Mouse (Mus musculus) adrenal gland, postnatal 10 days (tissue): ENCODE data around the gene G3bp2. TPM values are rescaled to one million over a fixed set of nuclear protein-coding genes. Genes with fewer than 3 reads are reported as not detected.

Experiments used
- DNase-seq: peaks from one replicate; pipeline ENCODE4 v3.0.0; 2021; ENCODE audit warnings: mixed read lengths
- total RNA-seq, 2 experiments: library from RNA; stranded (reverse); gene quantifications; 2 replicates each; pipeline ENCODE4 v1.2.3; 2021

G3bp2 gene
- total RNA-seq, 2 experiments from 2014 or later, result 92.8 to 96.6 TPM

DNA sequence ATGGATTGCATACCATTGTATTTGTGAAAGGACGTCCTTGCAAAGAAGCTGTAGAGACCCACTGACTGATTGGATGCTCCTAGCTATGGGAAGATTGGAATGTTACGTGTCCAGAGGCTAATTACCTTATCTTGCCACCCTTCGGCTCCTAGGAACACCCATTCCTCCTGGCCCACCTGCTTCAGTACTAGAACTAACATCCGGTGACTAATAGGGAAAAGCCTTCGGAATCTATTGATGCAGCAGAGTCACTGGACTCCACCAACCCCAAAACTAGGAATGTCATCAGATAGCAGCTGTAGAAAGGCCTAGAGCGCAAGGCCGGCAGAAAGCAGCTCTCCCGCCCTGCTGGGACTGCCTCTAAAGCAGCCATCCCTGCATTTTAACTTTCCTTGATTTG lies 18.1 kb upstream of the G3bp2 start:
- no peak for DNase-seq

DNA sequence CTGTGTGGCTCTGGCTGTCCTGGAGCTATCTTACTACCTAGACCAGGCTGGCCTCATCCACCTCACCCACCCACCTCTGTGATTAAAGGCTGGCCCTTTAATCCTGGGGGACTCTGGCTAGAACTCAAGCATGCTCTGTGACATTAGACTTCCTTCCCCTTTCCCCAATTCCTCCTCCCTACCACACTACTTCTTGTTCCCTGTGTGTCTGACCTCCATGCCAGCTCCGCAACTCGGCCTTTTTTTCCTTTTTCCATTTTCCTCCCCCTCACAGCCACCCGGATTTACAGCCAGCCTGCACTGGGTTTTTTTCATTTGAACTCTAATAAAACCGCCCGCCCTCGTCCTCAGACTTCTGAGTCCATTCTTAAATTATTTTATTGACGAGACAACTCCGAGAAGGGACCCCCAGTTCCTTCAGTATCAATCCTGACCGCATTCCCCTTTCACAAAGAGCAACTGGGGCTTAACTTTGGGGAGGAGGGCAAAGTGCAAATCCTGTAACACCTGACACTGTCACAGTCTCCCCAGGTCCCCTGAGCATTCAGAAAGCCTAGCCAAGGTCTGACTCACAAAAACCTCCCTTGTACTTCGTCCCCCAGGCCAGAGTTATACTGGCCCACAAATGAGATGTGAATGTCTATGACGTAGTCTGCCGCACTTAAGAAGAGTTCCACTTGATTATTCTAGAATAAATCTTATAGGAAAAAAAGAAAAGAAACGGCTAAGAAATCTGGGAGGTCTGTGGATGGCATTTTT lies 15.0 kb upstream of the G3bp2 start:
- no peak for DNase-seq

DNA sequence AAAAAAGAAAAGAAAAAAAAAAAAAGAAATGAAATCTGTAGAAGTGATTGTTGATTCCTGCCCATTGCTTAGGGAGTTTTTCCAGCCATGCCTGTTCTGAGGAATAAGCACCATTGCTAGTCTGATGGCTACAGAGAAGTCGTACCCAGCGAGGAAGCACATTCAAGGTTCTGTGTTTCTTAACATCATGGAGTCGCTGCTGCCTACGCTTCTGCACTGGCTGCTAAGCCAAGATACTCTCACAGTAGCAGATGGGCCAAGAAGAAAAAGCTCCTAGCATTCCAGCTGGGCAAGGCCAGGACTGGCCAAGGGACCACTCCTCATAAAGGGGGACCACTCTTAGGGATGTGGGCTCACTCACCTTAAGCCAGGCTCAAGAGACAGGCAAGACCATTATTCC lies 14.3 kb upstream of the G3bp2 start:
- DNase-seq, result no peak

DNA sequence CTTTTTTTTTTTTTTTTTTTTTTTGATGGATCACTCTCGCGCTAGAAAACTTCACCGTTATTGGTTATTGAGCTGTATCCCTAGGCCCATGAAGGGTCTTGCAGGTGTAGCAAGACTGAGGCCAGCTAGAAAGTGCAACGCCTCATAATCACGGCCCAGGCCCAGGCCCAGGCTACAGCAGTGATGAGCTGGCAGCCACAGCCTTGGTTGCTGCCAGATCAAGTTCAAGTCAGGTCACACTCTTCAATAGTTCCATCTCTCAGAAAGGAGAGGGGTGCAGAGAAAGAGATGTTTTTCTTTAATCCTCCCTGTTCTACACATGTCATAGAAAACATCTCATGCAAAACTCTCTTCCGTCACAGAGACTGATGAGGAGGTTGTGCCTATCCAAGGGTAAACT lies 13.3 kb upstream of the G3bp2 start:
- DNase-seq, result peak; percentile 42

DNA sequence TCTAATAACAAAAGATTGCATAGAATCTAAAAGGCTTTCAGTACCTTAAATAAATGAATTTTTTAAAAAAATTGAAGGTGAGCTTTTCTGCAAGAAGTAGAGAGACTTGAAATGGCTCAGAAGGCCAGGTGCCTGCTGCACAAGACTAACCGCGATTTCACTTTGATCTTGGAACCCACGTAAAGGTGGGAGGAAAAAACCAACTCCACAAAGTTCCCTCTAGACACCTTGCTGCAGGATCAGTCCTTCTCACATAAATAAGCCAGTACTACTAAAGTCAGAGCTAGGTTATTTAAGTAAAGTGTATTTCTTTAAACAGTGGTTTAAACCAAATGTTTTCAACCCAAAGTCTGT lies 10.5 kb upstream of the G3bp2 start:
- no peak for DNase-seq

DNA sequence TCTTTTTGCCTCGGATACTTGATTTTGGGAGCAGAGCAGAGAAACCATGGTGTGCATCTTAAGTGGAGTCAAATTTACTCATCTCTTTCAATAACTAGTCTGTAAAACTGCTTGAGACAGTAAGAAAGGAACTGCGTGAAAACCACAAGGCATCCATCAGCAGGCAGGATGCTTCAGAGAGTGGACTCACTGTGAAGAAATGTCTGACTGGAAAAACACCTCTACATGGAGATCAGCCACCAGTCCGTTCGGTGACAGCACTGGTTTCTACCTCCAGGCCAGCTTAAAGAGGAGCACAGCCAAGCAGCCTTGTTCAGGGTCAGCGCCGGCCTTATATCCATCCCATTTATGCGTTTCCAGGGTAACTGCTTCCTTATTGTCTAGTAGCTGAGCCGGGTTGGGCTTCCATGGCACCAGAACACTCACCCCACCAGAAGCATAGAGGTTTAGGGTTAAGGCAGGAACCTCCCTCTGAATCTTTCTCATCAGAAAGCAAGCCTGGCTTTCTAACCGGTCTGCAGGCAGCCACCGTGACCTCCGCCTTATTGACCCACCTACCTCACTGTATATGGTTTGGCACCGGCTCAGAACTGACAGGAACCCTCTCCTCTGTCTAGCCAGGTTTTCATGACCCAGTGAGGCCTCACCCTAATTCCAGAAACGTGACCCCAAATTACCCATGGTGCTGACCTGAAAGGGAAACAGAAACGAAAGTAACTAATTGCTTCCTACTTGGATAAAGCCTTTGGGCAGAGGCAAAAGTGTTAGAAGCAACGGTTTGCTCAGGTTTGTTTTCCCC lies 9.9 kb upstream of the G3bp2 start:
- peak; percentile 27 for DNase-seq

DNA sequence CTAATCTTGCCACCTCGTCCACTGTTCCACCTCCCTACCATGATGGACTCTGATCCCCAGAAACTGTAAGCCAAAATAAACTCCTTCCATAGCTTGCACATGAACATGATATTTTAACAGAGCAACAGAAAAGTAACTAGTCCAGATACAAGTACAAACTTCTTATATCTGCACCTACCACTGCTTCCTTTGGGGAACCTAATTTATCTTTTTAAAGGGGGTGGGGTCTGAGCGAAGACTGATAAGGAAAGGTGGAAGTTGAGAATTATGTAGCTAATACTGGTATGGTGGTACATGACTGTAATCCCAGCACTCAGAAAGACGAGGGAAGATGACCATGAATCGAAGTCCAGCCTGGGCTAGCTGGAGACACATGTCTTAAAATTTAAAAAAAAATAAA lies 4.0 kb upstream of the G3bp2 start:
- no peak for DNase-seq

DNA sequence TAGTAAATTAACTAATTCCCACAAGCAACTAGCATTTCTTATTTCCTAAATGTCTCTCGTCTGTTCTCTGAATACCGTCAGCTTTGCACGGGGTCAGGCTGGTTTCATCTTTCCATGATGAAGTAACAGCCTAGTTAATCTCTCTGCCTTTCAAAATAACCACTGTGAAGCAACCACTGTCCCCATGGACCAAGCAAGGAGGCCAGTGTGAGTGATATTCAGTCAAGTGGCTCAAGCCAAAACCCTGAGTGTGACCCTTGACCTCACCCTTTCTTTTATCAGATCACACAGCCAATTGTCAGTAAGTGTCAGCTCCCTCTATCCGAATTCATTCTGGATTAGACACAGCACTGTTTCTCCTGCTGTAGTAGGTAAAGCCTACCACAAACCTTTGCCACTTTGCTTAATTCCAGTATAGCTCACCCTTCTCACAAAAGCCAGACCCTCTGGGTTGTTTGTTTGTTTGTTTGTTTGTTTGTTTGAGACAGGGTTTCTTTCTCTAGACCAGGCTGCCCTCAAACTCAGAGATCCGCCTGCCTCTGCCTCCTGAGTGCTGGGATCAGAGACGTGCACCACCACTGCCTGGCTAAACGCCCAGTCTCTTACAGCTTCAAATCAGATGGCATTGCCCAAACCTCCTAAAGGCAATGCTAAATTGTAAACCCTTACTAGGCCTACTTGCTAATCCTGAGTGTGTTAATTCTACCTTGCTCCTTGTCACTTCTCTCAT lies 2.5 kb upstream of the G3bp2 start:
- DNase-seq, result peak; percentile 65

DNA sequence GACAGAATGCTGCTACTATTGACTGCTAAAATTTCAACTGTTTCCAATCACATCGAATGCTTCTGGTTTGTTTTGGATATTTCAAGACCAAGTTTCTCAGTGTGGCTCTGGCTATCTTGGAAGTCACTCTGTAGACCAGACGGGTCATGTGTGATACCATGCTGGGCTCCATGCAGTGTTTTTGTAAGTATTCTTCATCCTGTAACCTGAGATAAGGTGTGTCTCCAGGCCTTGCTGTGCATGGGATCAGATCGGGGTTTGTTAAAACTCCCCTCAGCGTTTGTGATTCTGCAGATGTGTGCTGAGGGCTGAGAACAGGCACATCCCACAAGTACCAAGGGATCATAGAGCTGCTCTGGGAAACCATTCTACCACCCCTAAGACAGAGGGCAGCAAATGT lies 1.7 kb upstream of the G3bp2 start:
- DNase-seq, result no peak

DNA sequence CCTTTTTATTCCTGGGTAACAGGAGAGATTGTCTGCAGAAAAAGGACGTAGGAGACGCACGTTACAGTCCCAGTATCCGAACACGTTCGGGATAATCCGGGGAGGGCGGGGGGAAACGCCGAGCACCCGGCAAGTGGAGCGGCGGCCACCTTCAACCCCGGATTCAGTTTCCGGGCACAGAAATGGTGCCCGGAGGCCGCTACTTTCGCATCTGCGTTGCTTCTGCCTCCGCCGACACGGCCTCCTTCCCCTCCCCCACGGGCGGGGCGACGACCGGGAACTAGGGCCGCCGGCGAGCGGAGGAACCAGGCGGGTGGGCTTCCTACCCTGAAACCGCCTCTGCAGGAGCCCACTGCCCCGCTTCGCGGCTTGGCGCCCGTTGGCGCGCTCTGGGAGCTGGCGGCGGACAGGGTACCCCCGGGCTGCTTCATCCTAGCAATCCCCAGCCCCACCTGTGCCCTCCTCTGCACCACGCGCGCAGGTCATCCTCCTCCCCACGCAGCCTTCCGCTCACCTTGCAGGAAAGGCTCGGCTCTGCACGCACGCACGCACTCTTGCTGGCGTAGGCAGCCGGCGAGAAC lies 608 bp downstream of the G3bp2 start:
- DNase-seq, result peak; percentile 83

DNA sequence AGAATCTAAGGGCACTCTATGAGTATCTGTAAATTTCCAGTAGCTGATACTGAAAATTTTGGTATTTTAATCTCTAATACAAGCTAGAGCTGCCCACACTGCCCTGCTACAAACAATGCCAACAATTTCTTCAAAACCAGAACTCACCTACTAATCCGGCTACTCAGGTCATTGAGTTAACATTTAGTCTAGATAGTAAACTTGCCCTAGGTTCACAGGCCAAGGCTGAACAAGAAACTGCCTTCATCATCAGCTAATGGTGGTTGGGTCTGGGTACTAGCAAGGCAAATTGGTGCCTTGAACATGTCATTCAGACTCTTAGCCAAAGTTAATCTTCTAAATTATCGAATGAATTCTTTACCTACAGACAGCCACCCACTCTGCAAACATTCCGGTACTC lies 2.2 kb downstream of the G3bp2 start:
- no peak for DNase-seq

DNA sequence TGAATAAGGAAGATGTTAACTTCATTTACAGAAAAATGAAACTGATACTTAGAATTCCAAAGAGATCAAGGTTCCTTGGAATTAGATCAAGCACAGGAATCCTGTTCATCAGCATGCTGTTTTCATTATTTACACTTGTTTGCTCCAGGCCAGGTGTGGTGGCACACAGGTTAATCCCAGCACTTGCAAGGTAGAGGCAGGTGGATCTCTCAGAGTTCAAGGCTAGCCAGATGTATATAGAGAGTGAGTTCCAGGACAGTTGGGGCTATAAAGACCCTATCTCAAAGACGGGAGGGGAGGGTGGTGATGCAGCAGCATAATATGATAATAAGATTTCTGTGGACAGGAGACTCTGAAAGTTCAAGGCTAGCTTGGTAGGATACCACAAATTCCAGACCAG lies 3.1 kb downstream of the G3bp2 start:
- no peak for DNase-seq

DNA sequence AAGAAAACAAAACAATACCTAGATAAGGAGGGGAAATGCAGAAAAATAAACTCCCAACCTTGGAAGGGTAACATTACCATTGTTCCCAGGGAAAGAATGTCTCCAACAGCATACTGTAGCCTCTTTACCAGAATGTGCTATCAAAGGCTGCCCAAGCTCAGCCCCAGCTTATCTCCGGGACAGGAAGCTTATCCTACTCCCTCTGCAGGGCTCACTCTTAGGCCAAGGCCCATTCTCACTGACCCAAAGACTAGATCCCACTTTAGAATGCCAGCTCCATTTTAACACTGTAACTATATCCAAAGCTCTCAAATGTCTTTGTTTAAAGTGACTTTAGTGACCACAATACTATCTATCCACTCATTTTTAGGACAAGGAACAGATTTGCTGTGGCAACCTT lies 4.2 kb downstream of the G3bp2 start:
- no peak for DNase-seq

DNA sequence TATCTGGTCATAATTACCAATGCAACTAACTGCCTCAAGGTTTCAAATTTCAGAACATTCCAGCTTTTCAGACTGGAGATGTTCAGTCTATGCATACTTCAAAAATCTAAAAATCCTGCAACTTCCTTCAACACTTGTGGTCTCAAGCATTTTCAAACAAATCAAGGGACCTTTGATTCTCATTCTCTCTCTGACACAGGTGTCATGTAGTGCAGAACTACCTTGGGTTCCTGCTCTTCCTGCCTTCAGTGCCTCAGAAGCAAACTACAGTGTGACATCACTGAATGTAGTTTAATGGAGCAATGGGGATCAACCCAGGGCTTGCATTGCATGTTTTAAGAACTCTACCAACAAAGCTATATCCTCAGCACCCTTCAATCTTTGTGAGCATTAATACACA lies 4.8 kb downstream of the G3bp2 start:
- no peak for DNase-seq

DNA sequence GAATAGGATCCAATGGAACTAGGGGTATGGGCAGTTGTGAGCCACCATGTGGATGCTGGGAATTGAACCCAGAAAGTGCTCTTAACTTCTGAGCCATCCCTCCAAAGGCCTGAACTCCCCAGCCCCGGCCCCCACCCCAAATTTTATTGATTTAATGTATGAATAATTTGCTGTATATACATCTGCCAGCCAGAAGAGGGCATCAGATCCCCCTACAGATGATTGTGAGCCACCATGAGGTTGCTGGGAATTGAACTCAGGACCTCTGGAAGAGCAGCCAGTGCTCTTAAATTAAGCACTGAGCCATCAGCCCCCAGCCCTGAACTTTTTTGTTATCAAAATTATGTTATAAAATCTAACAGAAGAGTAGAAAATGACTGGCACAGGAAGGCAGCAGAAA lies 7.2 kb downstream of the G3bp2 start:
- DNase-seq, result no peak

DNA sequence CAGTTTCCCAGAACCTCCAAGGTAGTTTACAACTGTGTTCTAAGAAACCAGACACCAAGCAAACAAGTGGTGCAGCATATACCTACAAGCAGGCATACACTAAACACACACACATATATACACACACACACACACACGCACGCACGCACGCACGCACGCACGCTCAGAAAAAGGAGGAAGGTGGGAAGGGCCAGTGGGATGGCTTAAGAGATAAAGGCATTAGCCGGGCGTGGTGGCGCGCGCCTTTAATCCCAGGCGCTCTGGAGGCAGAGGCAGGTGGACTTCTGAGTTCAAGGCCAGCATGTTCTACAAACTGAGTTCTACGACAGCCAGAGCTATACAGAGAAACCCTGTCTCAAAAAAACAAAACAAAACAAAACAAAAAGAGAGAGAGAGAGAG lies 9.5 kb downstream of the G3bp2 start:
- DNase-seq, result no peak

DNA sequence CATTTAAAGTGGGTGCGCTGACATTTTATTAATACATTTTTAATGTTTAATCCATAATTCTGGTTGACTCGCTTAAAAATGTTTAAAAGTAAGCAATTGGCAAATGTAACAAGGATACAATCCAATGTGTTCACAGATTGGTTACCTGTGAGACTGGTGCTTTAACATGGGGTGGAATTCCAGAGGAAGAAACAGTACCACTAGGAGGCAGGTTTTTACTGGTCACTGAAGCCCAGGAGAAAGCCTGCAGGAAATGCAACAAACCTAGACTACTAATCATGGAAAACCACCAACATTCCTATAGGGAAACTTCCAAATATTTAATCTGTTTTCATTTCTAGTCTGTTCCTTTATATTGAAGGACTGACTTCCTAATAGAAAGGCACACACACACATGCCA lies 20.3 kb downstream of the G3bp2 start:
- no peak for DNase-seq

DNA sequence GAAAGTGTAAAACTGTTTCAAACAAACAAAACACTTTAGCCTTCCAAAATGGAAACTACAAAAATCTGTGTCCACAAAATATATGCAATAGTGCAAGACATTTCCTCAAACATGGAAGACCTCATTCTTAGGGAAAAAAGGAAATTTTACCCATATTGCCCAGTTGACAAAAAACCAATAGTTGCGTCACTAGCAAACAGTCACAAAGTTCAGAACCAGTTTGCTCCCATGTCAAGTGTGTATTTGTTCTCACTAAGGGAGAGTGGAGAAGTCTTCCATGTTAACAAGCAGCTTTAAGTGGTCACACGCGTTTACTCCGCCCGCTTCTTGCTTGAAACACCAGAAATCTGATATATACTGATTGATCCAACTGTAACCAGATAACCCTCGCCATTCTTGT lies 30.7 kb downstream of the G3bp2 start:
- no peak for DNase-seq

DNA sequence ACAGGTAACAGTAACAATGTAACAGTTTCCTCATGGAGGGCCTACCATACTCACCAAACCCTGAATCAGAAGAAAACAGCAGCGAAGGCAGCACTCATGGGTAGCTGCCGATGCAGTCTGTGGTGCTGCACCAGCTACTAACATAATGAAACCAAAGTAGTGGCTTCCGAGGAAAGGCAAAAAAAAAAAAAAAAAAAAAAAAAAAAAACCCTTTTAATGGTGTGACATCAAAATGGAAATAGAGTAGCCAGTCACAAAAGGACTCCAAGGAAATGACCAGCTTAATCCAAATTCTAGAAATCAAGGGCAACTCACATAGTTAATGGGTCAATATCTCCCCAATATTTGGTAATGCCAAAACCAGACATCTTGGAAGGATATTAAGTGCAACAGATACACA lies 33.1 kb downstream of the G3bp2 start:
- DNase-seq, result no peak

DNA sequence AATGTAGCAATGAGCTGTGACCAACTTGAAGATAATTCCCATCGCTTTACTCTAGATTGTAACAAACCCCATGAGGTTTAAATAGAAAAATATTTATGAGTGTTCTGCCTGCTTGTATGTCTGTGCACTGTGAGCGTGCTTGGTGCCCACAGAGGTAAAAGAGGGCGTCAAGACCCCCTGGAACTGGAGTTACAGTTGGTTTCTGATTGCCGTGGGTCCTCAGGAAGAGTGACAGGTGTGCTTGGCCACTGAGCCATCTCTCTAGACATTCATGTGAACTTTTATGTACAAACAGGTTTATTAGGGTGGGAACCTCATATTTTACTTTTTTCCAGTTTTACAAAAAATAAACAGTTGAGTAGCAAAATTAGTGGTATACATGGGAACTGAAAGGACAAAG lies 39.7 kb downstream of the G3bp2 start, which contains the start of gene Cdkl2:
Cdkl2 (minus strand) TSS at position 101 of the 400 bp plus-strand sequence.
- no peak for DNase-seq

DNA sequence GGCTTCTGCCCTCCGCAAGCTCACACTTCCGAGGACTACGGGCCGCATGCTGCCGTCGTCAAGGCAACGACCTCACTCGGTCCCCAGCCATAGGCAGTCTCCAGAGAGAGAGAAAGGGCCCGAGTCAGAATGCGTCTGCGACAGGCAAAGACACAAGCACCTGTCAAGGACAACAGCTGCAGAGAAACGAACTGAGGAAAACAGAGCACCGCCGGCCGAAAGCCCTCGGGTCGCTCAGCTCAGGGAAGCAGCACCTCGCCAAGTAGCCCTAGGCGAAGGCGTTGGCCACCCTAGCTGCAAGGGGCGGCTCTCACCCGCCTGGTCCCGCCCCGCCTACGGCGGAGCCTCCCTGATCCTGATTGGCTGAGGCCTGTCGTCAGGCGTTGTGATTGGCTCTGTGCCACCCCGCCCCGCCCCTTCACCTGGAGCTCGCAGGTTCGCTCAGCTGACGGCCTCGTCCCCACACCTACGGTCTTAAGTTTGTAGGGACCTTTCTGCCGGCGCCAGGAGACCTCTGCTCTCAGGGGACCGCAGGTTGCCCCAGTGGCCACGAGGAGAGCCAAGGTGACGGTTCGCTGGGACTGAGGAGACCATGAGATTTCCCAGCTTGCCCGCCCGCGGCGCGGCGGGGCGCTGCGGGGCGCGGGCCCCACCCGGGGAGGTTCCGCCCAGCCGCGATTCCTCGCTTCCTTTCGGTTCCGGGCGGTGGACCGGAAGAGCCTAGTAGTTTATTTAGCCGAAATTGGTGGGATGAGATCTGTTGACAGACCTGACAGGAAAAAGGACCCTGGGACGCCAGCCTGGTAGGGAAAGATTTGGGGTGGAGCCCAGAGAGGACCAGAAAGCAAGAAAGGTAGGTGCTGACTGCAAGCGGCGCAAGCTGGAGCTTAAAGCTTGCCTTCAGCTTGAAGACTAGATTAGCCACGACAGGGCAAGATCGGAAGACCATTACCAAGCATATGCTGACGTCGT lies 40.9 kb downstream of the G3bp2 start:
- DNase-seq, result peak; percentile 95

DNA sequence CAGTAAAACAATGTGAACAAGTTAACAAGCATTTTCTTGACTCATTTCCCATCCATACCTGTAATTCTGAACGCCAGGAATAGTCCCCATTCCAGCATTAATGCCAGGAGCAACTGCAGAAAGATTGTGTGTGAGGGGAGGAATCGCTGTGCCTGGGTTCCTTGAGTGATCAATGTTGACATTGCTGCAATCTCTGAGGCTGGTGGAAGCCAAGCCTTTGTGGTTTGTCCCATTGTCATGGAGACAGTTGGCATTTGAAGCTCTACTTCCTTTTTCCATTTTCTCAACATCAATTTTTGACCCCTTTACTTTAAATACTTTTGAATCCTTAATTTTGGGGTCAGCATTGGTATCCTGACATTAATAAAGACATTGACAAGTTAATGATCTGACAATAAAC lies 63.6 kb downstream of the G3bp2 start:
- no peak for DNase-seq
